Mouse (Mus musculus): ENCODE measurements at regions not wholly inside any gene's neighbourhood (a gene's known extent, or its start where the extent isn't known, plus 50 kb on each side); places are given as distances from the start of the nearest gene placed in this dataset.
"Not testable (repeated sequence)": the region's sequence is repeated elsewhere in the genome, so short reads cannot be mapped to it uniquely, and the experiment has no call there.

DNA sequence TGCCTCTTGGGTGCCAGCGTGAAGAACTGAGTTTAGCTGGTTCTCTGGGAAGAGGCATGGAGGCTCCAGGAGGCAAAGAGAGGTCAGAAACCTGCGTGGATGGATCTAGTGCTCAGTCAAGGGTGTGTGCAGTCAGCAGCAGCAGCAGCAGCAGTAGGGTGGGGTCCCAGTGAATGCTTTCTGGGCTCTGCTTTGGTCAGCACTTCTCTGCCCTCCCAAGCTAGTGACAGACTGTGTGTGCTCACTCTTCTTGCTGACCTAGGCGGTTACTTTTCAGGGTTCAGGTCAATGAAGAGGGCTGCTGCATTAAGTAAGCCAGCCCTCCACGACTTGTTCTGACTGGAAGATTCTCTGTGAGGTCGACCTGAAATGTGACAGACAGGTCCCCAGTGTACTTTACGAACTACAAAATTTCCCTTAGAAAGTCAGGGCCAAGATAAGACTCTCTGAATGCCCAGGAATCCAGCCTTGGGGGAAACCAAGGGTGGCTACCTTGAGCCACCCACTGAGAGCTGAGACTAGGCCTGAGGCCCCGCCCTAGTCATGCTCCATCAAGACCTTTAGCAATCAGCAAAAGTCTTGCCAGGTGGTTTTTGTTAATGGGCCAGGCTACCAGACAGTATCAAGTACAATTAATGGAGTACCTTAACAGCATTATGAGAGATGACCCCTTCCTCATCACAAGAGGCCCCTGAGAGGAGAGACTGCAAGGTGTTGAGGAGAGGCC is 114.9 kb upstream of the Lemd2 start:
- no peak for DNase-seq (ENCODE audit: low spot score in 2 of 2)

GRCm38 (mm10) chr17:27317576-27318277 is 113.5 kb upstream of the Lemd2 start:
- no peak for DNase-seq (ENCODE audit: low spot score in 2 of 2)

DNA sequence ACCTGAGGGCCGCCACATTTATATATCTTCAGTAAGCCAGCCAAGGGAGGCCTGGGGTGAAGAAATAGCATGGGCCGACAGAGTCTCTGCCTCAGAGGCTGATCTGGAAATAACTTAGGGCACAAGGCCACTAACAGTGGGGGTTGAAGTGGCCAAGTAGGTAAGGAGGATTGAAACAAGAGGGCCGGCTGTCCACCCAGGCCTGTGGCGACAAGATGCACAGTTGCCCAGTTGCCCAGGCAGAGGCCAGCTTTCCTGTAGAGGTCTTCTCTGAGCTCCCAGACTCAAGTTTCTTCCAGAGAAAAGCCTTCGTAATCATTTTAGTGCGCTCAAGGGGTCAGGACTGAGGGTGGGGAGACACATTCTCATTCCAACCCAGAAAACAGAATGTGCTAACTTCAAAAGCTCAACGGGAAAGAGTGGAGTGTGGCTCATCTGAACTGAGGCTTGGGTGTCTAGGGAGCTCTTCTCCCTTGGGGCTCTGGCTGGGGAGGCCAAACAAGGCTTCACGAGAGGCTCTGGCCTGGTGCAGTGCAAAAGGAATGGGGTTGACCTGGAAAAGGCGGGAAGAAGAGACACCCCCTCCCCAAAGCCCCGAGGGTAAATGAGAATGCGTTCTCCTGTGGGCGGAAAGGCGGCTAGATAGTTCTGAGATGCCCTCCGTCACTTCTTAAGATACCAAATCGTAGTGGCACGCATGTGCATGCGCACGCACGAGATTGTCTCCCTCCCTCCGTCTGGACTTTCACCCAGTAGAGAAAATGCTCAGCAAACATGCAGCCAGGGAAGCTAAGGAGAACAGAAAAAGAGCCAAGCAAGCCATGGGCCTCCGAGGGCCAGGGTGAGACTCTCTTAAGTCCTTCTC is 112.7 kb upstream of the Lemd2 start:
- DNase-seq (ENCODE audit: low spot score in 2 of 2), result no peak

GRCm38 (mm10) chr17:27315947-27316628 is 111.8 kb upstream of the Lemd2 start:
- no peak for DNase-seq (ENCODE audit: low spot score in 2 of 2)

DNA sequence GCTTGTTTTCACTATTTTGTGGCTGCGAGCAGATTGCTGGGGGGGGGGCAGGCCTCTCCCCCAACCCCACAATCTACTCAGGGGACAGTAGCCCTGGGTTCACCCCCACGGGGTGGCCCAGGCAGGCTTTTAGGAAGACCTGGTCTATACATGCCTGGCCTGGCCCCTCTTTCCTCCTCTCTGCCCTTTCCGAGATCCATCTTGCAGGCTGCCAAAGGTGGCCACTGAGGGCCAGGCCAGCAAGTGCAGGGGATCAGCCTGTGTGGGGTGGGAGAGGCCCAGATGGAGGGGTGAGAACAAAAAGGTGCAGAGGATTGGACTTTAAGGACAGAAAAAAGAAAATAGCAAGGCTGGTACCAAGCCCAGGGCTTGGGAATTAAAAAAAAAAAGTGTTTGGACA is 111.2 kb upstream of the Lemd2 start:
- no peak for DNase-seq (ENCODE audit: low spot score in 2 of 2)

GRCm38 (mm10) chr17:27314821-27315392 is 110.6 kb upstream of the Lemd2 start:
- no peak for DNase-seq (ENCODE audit: low spot score in 2 of 2)

- DNase-seq (ENCODE audit: low spot score in 2 of 2), result peak in 1 of 2 experiments; percentile 34
Observed at GRCm38 (mm10) chr17:27308933-27309332, 104.7 kb upstream of the Lemd2 start.

GRCm38 (mm10) chr17:27304842-27305241 is 100.6 kb upstream of the Lemd2 start:
- no peak for DNase-seq (ENCODE audit: low spot score in 2 of 2)

DNA sequence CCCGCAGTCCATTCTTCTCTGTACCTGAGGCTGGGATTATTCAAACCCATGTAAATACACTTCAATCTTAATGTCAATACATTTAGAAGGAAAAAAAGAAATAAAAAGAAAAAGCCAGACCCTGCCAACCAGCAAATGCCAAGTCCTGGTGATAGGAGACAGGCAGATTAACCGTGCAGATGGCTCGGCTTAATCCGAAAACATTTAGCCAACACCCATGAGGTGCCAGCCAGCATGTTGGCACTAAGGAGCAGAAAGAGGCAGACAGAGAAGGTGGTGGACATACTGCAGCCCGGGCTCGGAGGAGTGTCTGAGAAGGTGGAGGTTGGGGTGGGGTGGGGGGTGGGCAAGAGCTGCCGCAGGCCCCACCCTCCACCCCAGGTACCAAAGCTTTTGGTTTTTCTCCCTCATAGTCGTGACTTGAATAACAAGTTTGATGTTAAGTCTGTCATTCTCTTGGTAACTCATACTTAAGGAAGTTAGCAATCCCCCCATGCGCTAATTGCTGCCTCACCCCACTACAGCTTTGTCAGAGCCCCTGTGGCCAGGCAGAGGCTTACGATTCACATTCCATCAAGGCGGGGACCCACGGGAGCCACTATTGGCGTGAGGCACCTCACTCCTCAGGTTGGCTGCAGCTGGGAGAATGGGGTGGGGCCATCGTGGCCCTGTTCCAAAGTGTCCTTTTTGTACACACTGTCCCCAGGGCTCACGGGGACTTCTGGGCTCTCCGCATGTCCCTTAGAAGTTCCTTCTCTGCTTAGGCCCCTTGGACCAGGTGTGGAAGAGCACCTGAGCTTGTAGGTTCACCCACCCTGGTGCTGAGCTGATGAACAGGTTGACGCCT is 99.6 kb upstream of the Lemd2 start:
- no peak for DNase-seq (ENCODE audit: low spot score in 2 of 2)

GRCm38 (mm10) chr17:27303061-27303460 is 98.8 kb upstream of the Lemd2 start:
- no peak for DNase-seq (ENCODE audit: low spot score in 2 of 2)

GRCm38 (mm10) chr17:27301376-27301775 is 97.1 kb upstream of the Lemd2 start:
- no peak for DNase-seq (ENCODE audit: low spot score in 2 of 2)

DNA sequence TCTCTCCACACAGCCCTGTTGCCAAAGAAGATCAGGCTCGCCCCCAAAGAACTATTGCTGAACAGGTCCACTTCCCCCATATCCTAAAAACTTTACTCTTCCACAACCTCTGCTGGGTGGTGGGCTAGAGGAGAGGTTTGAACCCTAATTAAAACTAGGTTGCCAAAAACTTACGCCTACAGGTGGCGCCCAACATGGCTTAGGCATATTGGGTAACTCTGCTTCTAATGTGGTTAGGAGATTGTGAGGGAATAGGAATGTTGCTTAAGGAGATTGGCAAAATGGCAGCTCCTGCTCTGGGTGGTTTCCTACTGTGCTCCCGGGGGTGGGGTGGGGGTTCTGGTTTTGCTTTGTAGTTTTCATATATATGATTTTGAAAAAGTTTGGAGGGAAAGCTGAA is 95.0 kb upstream of the Lemd2 start:
- DNase-seq (ENCODE audit: low spot score in 2 of 2), result no peak

DNA sequence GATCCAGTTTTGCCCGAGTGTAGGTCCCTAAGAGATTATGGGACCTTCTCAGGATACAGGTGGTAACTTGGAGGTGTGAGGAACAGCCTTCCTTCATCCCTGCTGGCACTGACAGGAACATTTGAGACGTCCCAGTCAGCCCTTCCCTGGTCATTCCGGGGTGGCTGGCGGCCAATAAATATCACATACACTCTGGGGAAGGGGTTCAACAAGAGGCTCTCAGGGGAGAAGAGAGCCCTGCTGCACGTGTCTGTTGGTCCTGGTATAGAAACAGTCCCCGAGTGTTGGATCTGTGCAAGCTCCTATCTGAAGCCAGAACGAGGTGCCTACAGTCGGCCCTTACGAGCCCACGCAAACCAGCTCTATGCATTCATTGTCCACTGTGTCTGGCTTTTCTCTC is 94.1 kb upstream of the Lemd2 start:
- DNase-seq (ENCODE audit: low spot score in 2 of 2), result no peak

DNA sequence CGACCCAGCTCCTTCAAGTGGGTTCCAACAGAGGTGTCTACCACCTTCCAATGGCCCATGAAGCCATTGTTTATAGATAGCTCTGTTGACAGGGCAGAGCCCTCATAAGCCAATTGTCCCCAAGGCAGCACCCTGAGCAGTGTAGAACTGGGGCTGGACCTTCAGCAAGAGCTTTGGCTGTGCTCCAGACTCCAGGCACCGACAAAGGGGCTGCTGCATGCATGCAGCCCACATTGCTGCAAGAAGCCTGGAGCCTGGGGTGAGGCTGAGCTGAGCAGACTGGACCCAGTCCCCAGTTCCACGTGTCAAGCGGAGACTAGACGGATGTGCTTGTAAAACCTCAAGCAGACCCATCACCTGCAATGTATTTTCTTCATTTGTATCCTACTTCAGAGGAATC is 91.9 kb upstream of the Lemd2 start:
- DNase-seq (ENCODE audit: low spot score in 2 of 2), result no peak

DNA sequence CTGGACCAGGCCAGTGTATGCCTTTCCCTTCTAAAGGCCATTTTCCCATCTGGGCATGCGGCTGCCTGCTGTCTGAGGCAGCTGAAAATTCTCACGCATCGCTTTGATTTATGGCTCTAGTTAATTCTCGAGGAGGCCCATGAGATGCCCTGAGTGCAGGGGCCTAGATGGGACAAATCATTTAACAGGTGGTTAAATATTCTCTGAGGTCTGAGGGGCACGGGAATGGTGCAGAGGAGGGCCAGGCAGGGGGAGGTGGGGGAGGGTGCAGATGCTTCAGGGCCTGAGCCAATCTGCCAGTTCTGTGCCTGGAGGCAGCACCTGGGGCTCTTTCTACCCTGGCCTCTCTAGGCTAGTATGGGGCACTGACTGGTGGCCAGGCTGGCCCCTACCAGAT is 89.9 kb upstream of the Lemd2 start:
- no peak for DNase-seq (ENCODE audit: low spot score in 2 of 2)

DNA sequence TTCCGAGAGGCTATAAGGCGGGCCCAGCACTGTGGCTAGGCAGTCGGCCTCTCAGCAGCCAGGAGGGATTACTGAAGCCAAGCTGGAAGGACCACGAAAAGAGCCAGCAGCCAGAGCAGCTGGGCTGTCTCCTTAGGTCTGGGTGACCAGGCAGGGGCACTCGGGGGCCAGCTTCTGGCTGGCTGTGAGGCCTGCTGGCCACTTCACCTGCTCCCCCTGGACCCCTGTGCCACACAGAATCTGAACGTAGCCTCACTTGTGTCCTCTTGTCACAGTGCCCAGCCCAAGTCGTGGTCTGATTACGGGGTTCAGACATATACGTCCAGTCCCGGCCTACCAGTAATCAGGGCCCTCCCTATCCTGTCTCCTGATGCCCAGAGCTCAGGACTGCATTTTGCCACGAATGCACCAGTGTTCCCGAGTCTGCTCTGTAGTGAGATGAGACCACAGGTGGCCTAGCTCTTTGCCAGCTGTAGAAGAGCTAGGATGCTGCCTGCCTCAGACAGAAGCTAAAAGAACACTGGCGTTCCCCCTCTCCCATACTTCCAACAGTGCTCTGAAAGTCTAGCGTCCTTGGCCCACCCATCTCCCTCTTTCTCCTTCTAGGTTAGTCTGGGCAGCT is 89.4 kb upstream of the Lemd2 start:
- DNase-seq (ENCODE audit: low spot score in 2 of 2), result no peak

- DNase-seq (ENCODE audit: low spot score in 2 of 2), result no peak
Observed at GRCm38 (mm10) chr17:27291673-27292072, 87.4 kb upstream of the Lemd2 start.

DNA sequence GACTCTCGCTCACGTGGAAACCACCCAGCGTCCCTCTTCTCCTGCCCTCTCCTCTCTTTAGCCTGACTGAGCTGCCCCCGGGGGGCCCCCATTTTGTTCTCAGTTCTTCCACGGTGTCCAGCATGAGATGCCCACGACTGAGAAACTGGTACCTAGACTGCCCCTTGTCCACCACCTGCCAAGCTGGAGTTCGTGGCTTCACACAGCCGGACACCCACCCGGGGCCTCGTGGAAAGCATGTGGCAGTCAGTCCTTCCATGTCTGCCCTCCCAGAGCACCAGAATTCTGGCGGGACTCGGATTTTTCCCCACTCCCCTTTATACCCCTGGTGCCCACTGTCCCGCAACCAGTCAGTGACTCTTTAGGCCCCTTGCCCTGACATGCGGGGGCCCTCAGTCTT is 86.9 kb upstream of the Lemd2 start:
- DNase-seq (ENCODE audit: low spot score in 2 of 2), result no peak

- no peak for DNase-seq (ENCODE audit: low spot score in 2 of 2)
Observed at GRCm38 (mm10) chr17:27290311-27290710, 86.0 kb upstream of the Lemd2 start.

DNA sequence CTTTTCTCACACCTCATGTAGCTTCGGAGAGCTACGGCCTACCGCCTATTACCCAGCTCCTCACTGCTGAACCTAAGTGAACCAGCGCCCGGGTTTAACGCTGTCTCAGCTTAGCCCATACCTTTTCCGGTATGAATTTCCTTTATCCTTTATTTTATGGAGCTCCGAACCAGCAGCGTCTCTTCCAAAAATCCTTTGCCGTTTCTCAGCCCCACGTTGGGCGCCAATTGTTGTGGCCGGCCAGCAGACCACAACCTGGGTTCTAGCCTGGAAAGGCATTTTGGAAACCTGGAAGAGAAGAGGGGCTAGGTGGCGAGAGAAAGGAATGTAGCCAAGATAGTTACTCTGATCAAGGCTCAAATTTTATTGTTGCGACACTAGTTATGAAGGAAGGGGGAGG is 85.5 kb upstream of the Lemd2 start:
- not testable (repeated sequence) for DNase-seq (ENCODE audit: low spot score in 2 of 2)
